Mouse (Mus musculus) naive thymus-derived CD4-positive, alpha-beta T cell, adult 2 months (primary cell): Measurements from ENCODE around the gene Gpx4.

Experiments used
- DNase-seq: peaks from one replicate; pipeline ENCODE4 v3.0.0-alpha.2; 2011; ENCODE audit warnings: low read depth

Gpx4 gene

GRCm38 (mm10) chr10:80105926-80106325 lies 59.0 kb downstream of the Gpx4 start:
- DNase-seq = no peak
